Mouse (Mus musculus) testis, adult 2 months (tissue): Measurements from ENCODE around the gene Emilin1. TPM values are rescaled to one million over a fixed set of nuclear protein-coding genes. Genes with fewer than 3 reads are reported as not detected.

Experiments used
- H3K27ac ChIP-seq: fragments of 200-500 bp; 2 replicates; pipeline ENCODE4 v1.5.1; 2012; ENCODE audit warnings: low read depth, low read length; ENCODE audit not compliant: control insufficient read depth, insufficient read depth
- H3K27me3 ChIP-seq: fragments of 200-500 bp; 2 replicates; pipeline ENCODE4 v1.6.1; 2012; ENCODE audit warnings: mild to moderate bottlenecking, low read length, moderate library complexity; ENCODE audit not compliant: control insufficient read depth, insufficient read depth
- H3K36me3 ChIP-seq: fragments of 200-500 bp; 2 replicates; pipeline ENCODE4 v1.6.1; 2012; ENCODE audit warnings: mild to moderate bottlenecking, low read length; ENCODE audit not compliant: control insufficient read depth, insufficient read depth
- H3K4me1 ChIP-seq: fragments of 200-500 bp; 2 replicates; pipeline ENCODE4 v1.6.1; 2012; ENCODE audit warnings: low read length; ENCODE audit not compliant: control insufficient read depth, insufficient read depth
- H3K4me3 ChIP-seq: fragments of 200-500 bp; 2 replicates; pipeline ENCODE4 v1.5.1; 2012; ENCODE audit warnings: low read depth, mild to moderate bottlenecking, low read length, moderate library complexity, mixed read lengths; ENCODE audit not compliant: control insufficient read depth
- CTCF ChIP-seq: fragments of 200-500 bp; IDR thresholded peaks from 2 replicates; pipeline ENCODE4 v1.5.1; 2012; ENCODE audit warnings: low read depth, mild to moderate bottlenecking, inconsistent platforms, low read length, moderate library complexity; ENCODE audit not compliant: control insufficient read depth, insufficient read depth, insufficient replicate concordance
- POLR2A ChIP-seq: fragments of 200-500 bp; IDR thresholded peaks from 2 replicates; pipeline ENCODE4 v1.6.1; 2012; ENCODE audit warnings: low read depth, mild to moderate bottlenecking, inconsistent platforms, low read length, moderate library complexity; ENCODE audit not compliant: control insufficient read depth
- polyA plus RNA-seq: library from polyadenylated mRNA; depleted of rRNA; stranded (reverse); fragments of >200 nt; gene quantifications from 2 replicates; pipeline ENCODE4 v1.2.3, GENCODE M21; 2012

Gene Emilin1
- polyA plus RNA-seq, 1 experiment, result 5.7 TPM

- no peaks in the 10 kb centered on the region for H3K27me3 ChIP-seq
These were observed 17.6 kb downstream of the Emilin1 start for GRCm38 (mm10) chr5:30930846-30931245.

DNA sequence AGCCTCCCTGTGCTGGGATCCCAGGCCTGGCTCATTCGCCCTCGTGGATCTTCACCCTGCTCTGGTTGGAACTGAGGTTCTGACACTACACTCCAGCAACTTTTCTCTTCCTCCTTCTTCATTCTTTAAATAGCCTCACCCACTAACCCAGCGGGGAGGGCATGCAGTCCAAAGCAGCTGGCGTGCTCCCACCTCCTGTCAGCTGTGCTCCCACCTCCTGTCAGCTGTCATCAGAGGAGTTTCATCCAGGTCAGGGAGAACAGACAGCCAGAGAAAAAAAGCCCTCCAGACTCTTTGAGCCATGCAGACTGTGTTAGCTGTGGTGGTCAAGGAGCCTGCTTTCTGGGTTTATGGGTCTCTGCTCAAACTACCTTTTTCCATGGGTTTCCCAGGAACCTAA lies 18.2 kb downstream of the Emilin1 start:
- Histone ChIP-seq H3K4me1 (no peaks in the 10 kb centered on the region), H3K27me3 (no peaks in the 10 kb centered on the region), H3K4me3 (no peak overlapping the region), H3K36me3 (no peaks in the 10 kb centered on the region), H3K27ac (no peak overlapping the region)
- no peak for TF ChIP-seq POLR2A
- no peak for TF ChIP-seq CTCF

More at GRCm38 (mm10) chr5:30930846-30931245, 17.6 kb downstream of the Emilin1 start:
- Histone ChIP-seq H3K4me1 (no peaks in the 10 kb centered on the region), H3K36me3 (no peaks in the 10 kb centered on the region), H3K27ac (no peak overlapping the region), H3K4me3 (no peak overlapping the region)
- TF ChIP-seq CTCF (no peak), POLR2A (no peak)

DNA sequence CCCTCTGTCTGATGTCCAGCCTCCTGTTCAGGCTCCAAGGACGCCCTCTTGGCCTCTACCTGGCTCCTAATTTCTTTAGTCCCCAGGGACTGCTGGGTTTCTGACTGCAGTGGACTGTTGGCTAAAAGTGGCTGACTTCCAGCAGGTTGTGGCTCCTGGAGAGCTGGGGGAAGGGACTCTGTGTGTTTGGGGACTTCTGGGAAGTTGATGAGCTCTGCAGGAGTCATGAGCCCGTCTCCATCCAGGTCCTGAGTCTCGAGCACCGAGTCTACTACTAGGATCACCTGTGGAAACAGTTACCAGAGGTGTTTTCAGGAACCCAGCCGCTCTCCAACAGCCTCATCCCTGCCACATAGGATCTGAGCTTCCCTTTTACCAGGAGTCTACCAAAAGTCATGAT lies 20.5 kb downstream of the Emilin1 start:
- no peaks in the 10 kb centered on the region for H3K4me1 ChIP-seq
- TF ChIP-seq POLR2A, result no peak
- no peak for TF ChIP-seq CTCF
- H3K27ac ChIP-seq, result no peak overlapping the region
- no peaks in the 10 kb centered on the region for H3K27me3 ChIP-seq
- no peaks in the 10 kb centered on the region for H3K36me3 ChIP-seq
- no peak overlapping the region for H3K4me3 ChIP-seq

DNA sequence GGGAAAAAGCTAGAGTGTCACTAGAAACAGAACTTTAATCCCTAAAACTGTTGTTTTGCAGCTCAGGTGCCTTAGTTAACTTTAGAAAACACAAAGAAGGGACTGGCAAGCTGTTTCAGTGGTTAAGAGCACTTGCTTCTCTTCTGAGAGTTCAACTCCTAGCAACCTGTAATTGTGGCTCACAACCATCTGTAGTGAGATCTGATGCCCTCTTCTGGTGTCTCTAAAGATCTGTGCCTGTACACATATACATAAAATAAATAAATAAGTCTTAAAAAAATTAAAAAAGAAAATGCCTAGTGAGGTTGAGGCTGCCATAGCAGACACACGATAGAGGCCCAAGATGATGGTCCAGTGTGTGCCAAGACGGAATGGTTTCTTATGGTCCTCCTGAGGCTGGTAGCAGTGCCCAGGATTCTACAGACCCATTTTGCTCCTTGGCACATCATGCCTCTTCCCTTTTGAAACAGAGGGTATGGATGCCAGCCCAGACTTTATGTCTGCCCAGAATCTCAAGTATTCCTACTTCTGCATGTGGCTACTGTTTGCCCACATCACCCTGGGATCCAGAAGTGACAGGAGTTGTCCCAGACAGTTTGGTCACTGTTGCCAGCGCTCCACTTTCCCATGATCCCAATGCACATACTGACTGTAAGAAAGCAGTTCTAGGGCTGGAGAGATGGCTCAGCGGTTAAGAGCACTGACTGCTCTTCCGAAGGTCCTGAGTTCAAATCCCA lies 21.7 kb downstream of the Emilin1 start:
- Histone ChIP-seq H3K27me3 (no peaks in the 10 kb centered on the region), H3K27ac (no peak overlapping the region), H3K36me3 (no peaks in the 10 kb centered on the region), H3K4me1 (no peaks in the 10 kb centered on the region), H3K4me3 (no peak overlapping the region)
- TF ChIP-seq CTCF, result no peak
- TF ChIP-seq POLR2A, result no peak

- H3K4me1 ChIP-seq, result peaks cover 9% of the 10 kb centered on the region
- H3K27me3 ChIP-seq, result no peaks in the 10 kb centered on the region
- H3K27ac ChIP-seq, result no peak overlapping the region
- no peak overlapping the region for H3K4me3 ChIP-seq
- TF ChIP-seq CTCF (no peak), POLR2A (no peak)
- no peaks in the 10 kb centered on the region for H3K36me3 ChIP-seq
These were observed 29.8 kb downstream of the Emilin1 start for GRCm38 (mm10) chr5:30943004-30943403.

DNA sequence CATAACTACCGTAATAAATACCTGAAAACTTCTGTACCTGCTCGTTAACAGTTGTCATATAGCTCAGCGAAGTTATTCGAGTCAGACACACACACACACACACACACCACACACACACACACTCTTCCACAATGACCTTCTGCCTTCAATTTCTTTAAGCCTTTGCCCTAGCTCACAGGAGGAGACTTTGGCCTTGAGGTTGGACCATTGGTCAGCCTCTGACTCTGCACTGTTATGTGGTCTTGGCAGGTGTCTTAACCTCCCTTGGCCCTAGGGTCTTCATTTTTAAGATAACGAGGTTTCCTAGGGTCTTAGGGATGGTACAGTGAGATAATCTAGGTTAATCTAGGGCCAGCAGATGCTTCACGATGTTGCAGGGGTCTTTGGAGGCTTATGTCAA lies 31.1 kb downstream of the Emilin1 start:
- TF ChIP-seq CTCF (no peak), POLR2A (no peak)
- Histone ChIP-seq H3K27me3 (no peaks in the 10 kb centered on the region), H3K27ac (no peak overlapping the region), H3K4me1 (peaks cover 11% of the 10 kb centered on the region), H3K36me3 (no peaks in the 10 kb centered on the region), H3K4me3 (no peak overlapping the region)

DNA sequence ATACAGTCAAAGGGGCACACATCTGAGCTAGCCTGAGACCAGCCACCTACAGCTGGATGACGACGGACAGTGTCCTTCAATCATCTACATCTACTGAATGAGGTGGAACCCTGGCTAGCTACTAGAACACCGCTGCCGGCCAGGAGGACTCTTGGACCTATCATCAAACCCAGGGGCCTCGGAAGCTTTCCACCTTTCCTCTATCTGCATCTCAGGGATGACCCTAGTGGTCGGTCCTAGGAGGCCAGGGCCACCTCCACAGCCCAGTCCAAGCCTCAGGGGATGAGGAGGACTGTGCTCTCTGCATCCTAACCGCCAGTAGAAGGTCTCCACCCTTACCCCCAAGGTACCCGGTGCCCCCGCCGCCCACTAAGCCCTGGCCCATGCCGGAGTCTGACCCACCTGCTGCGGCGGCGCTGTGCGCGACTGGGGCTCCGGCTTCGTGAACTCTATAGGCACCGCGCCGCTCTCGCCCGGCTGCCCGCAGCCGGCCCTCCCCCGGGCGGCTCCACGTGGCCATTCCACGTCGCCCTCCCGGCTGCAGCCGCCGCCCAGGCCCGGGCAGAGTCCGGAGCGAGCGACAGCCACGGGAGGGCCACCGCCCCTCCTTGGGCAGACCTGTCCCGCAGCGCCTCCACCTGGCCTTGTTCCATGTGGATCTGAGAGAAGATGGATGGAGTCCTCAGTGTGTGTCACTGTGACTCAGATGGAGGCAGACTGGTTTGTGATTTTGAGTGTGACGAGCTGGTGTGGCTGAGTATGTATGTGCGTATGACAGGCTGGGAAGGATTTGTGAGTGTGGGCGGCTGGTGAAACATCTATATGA lies 32.0 kb downstream of the Emilin1 start, which contains the start of gene Cgref1:
Gene Cgref1 (minus strand): TSS at position 636 of the 826 bp plus-strand sequence.
- no peaks in the 10 kb centered on the region for H3K27me3 ChIP-seq
- H3K27ac ChIP-seq, result no peak within 1 kb of the TSS

More for the DNA sequence above, 32.0 kb downstream of the Emilin1 start, which contains the start of gene Cgref1:
- Histone ChIP-seq H3K36me3 (no peaks in the 10 kb centered on the region), H3K4me1 (peaks cover 15% of the 10 kb centered on the region), H3K4me3 (peak within 1 kb of the TSS; percentile 43)
- no peak for TF ChIP-seq CTCF
- TF ChIP-seq POLR2A, result no peak
